Mouse (Mus musculus) MEL (cell line): Measurements from ENCODE around the gene Atl3.

Experiments
- CHD2 ChIP-seq: IDR thresholded peaks from 2 replicates; pipeline ENCODE4 v1.6.1; 2011; ENCODE audit warnings: low read length, improper control_type of control experiment
- CTCF ChIP-seq, 3 experiments: IDR thresholded peaks in 2 of 3; conservative IDR thresholded peaks in 1 of 3; 2 replicates each; pipeline ENCODE4 v1.5.1; 2011 to 2012; ENCODE audit warnings: low read length in 3 of 3, low read depth in 2 of 3, mild to moderate bottlenecking in 2 of 3, improper control_type of control experiment in 1 of 3, inconsistent platforms in 1 of 3, mixed read lengths in 1 of 3, moderate library complexity in 1 of 3; ENCODE audit not compliant: control insufficient read depth in 1 of 3, insufficient read depth in 1 of 3, poor library complexity in 1 of 3, severe bottlenecking in 1 of 3
- EP300 ChIP-seq, 2 experiments: IDR thresholded peaks; 2 replicates each; pipeline ENCODE4 v1.6.1; 2011; ENCODE audit warnings: improper control_type of control experiment in 2 of 2, low read length in 2 of 2, low read depth in 1 of 2, mild to moderate bottlenecking in 1 of 2
- GABPA ChIP-seq: IDR thresholded peaks from 2 replicates; pipeline ENCODE4 v1.6.1; 2012; ENCODE audit warnings: low read depth, mild to moderate bottlenecking, inconsistent platforms, low read length, improper control_type of control experiment, moderate library complexity
- NELFE ChIP-seq: IDR thresholded peaks from 2 replicates; pipeline ENCODE4 v1.6.1; 2011; ENCODE audit warnings: low read depth, low read length, improper control_type of control experiment
- POLR2A ChIP-seq, 2 experiments: IDR thresholded peaks; 2 replicates each; pipeline ENCODE4 v1.6.1; 2011 to 2012; ENCODE audit warnings: low read length in 2 of 2, mild to moderate bottlenecking in 2 of 2, control low read depth in 1 of 2, improper control_type of control experiment in 1 of 2, low read depth in 1 of 2, moderate library complexity in 1 of 2; ENCODE audit not compliant: control insufficient read depth in 1 of 2, insufficient read depth in 1 of 2, poor library complexity in 1 of 2
- POLR2AphosphoS2 ChIP-seq: IDR thresholded peaks from 2 replicates; pipeline ENCODE4 v1.6.1; 2011; ENCODE audit warnings: low read length, improper control_type of control experiment
- ZNF384 ChIP-seq: IDR thresholded peaks from 2 replicates; pipeline ENCODE4 v1.6.1; 2012; ENCODE audit warnings: low read depth, mild to moderate bottlenecking, inconsistent platforms, low read length, improper control_type of control experiment

GRCm38 (mm10) chr19:7561456-7561855 is 67.6 kb downstream of the Atl3 start:
- TF ChIP-seq POLR2A (IDR thresholded peaks at IDR 0.05; ENCODE audit: control insufficient read depth in 1 of 2, insufficient read depth in 1 of 2, low read depth in 1 of 2, low read length in 2 of 2, poor library complexity in 1 of 2) = no peak
- TF ChIP-seq CTCF (IDR thresholded peaks at IDR 0.05 in 2 of 3, conservative IDR thresholded peaks at IDR 0.05 in 1 of 3; ENCODE audit: control insufficient read depth in 1 of 3, insufficient read depth in 1 of 3, low read depth in 2 of 3, low read length in 3 of 3, poor library complexity in 1 of 3, severe bottlenecking in 1 of 3) = no peak
- no peak for TF ChIP-seq POLR2AphosphoS2
- no peak for TF ChIP-seq CHD2
- TF ChIP-seq GABPA = no peak
- no peak for TF ChIP-seq ZNF384
- no peak for TF ChIP-seq EP300 (IDR thresholded peaks at IDR 0.05; ENCODE audit: low read depth in 1 of 2, low read length in 2 of 2)
- TF ChIP-seq NELFE = no peak
